Mouse (Mus musculus): ENCODE data around the gene Cdkl4. TPM values are rescaled to one million over a fixed set of nuclear protein-coding genes. Genes with fewer than 3 reads are reported as not detected.
"Not testable (repeated sequence)": the region's sequence is repeated elsewhere in the genome, so short reads cannot be mapped to it uniquely, and the experiment has no call there.

The Cdkl4 gene
- total RNA-seq, 2 experiments from 2014 or later = 0.07 to 0.13 TPM

- DNase-seq (ENCODE audit: low spot score in 2 of 2) = not testable (repeated sequence)
These were observed 13.6 kb downstream of the Cdkl4 start for GRCm38 (mm10) chr17:80563762-80564610.

GRCm38 (mm10) chr17:80562792-80563191, 14.8 kb downstream of the Cdkl4 start:
- DNase-seq (ENCODE audit: low spot score in 2 of 2) = no peak

DNA sequence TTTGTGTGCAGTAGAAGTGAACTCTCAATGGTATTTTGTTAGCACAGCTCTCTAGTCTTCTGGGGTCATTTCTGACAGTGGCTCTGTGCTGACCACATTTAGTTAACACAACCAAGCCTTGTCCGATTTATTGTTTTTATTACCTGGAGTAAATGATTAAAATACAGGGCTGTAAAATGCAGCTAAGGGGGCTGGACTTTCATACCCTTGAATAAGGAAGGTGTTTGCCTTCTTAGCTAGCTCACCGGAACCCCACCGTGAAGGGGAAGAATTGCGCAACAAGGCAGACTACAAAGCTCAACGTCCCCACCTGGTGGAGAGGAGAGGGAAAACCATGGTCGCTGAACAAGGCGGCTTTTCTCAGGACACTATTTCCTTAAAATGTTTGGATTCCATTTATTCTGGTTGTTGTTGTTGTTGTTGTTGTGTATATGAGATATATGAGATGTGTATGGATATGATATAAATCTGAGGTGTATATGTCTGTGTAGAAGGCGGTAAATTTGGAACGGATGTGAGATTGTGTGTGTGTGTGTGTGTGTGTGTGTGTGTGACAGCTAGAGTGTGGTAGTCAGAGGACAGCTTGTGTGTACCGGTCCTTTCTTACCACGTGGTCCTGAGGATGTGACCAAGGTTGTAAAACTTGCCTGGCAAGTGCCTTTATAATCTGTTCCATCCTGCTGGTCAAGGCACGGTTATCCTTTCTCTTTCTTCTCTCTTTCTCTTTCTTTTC, 16.8 kb downstream of the Cdkl4 start:
- peak; percentile 46 to 59 for DNase-seq (ENCODE audit: low spot score in 2 of 2)

DNA sequence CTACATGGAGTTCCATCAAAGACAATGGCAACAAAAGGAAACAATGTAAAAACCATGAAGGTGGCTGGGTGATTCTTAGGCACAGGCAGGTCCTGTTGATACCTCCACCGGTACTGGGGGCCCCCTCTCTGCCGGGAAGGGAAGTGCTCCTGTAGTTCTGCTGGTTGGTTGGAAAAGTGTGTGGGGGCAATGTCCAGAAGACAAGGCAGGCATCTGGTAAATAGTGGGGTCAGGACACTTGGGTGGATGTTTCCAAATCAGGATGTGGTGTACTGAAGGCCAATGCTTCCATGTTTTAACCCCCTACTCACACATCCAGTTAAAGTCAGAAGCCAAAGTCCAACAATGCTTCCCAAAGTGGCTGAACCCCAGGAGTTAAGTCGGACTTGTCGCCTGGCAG, 17.9 kb downstream of the Cdkl4 start:
- no peak for DNase-seq (ENCODE audit: low spot score in 2 of 2)

- peak in 1 of 2 experiments; percentile 33 for DNase-seq (ENCODE audit: low spot score in 2 of 2)
These were observed 18.6 kb downstream of the Cdkl4 start for GRCm38 (mm10) chr17:80559050-80559449.

GRCm38 (mm10) chr17:80558583-80558982, 19.0 kb downstream of the Cdkl4 start:
- no peak for DNase-seq (ENCODE audit: low spot score in 2 of 2)

- DNase-seq (ENCODE audit: low spot score in 2 of 2) = no peak
These were observed 20.2 kb downstream of the Cdkl4 start for GRCm38 (mm10) chr17:80557461-80557860.

DNA sequence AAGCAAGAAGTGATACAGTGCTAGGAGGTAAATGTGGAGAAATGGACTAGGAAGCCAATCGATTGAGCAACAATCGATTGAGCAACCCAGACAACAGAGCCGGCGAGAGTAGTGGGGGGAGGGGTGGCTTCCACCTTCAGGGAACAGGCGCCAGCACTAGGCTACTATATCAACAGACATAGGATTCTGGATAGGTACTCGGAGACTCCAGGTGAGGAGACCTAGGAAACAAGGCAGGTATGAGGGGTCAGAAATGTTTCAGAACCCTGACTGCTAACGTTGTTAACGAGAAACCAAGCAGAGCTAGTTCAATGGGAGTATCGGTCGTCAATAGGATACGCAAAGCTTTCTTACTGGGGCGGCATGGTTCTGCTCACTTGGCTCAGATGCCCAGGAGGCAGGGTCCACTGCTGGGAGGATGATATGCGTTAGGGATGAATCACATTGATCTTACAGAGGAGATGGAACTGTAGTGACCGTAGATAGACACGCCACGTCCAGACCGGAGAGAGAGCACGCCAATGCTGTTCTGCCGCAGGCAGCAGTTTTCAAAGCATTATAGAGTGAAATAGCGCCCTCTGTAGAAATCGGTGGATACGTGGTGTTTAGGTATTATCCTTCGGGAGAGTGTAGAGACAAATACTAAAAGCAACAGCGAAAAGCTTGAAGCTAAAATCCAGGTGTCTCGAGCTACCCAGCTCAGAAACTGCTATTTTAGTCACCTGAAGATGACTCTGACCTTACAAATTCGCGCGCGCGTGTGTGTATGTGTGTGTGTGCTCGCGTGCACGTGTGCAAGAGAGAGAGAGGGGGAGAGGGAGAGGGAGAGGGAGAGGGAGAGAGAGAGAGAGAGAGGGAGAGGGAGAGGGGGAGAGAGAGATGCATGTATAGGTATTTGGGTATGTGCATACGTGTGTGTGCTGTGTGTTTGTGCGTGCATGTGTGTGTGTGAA, 24.0 kb downstream of the Cdkl4 start:
- peak; percentile 38 to 76 for DNase-seq (ENCODE audit: low spot score in 2 of 2)

GRCm38 (mm10) chr17:80552653-80553052, 25.0 kb downstream of the Cdkl4 start:
- no peak for DNase-seq (ENCODE audit: low spot score in 2 of 2)

DNA sequence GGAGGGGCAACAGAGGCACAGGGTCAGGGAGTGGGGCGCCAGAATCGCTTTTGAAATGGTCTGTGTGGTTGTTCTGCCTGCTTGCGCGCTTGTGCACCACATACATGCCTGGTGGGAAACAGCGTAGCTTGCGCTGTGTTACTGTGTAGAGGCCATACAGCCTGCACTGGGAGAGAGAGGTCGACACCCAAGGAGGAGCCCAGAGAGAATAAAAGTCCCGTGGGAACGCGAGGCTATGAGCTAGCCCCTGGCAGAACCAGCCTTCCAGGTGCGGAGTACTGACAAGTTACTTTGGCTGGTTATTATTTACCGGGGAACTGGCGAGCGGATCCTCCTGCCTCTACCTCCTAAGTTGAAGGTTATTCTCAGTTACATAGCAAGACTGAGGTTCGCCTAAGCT, 26.6 kb downstream of the Cdkl4 start:
- DNase-seq (ENCODE audit: low spot score in 2 of 2) = no peak

DNA sequence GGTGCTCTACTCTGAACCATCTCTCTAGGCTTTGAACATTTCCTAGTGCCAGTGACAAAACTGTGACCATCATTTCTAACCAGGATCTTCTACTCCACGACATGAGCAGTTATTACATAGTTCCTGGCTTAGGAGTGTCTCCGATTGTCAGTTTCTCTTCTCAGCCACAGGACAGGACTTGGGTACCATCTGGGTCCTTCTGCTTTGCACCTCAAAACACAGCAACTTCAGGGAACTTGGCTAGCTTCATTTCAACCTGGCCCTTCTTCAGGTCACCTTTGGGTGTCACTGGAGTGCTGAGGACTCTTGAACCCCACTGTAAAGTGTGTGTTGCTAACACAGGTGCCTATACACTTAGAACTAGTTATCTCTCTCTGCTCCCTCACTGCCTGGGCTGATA, 30.8 kb downstream of the Cdkl4 start:
- DNase-seq (ENCODE audit: low spot score in 2 of 2) = no peak

DNA sequence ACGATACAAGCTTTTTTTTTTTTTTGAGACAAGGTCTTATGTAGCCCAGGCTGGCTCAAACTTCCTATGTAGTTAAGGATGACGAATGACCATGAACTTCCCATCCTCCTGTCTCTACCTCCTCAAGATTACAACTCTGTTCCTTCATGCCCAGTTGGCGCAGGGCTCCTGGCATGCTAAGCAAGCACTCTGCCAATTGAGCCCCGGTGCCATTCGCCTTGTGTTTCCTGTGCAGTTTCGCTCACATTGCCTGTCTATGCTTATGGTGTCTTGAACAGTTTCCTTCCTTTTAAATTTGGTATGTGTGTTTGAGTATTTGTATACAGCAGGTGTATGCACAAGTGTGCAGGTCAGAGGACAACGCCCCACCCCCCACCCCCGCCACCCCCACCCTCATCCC, 31.4 kb downstream of the Cdkl4 start:
- DNase-seq (ENCODE audit: low spot score in 2 of 2) = no peak

GRCm38 (mm10) chr17:80543646-80544045, 34.0 kb downstream of the Cdkl4 start:
- DNase-seq (ENCODE audit: low spot score in 2 of 2) = no peak

DNA sequence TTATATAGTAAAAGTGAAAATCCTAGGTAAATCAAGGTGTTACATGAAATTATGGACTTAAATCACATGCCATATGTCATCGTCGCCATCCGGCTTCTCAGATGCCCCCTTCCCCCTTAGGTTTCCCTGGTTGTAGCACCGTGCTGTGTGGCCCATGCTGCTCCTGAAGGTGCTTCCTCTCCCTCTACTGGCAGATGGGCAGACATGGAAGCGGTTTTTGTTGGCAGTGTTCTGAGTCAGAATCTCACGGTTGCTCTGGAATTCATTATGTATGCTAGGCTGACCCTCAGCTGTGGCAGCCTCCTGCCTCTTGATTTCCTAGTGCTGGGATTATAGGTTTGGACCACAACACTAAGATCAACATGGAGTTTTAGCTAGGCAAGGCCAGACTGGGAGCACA, 40.5 kb downstream of the Cdkl4 start:
- DNase-seq (ENCODE audit: low spot score in 2 of 2) = no peak

DNA sequence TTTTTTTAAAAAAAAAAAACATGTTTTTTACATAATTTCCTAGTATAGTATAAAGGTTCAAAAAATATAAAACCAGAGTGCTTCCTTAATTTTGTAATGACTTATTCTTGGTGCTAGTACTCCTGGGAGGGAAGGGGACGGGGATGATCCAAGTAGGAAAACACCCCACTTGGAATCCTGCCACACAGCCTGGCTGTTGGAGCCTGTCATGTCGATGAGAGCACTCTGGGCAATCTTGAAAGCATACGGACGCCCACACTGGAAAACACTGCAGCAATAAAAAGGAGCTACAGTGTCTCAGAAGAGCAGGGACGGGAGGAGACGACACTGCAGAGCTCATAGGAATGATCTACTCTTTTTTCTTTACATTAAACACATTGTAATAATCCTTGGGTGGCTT, 42.0 kb downstream of the Cdkl4 start:
- no peak for DNase-seq (ENCODE audit: low spot score in 2 of 2)

DNA sequence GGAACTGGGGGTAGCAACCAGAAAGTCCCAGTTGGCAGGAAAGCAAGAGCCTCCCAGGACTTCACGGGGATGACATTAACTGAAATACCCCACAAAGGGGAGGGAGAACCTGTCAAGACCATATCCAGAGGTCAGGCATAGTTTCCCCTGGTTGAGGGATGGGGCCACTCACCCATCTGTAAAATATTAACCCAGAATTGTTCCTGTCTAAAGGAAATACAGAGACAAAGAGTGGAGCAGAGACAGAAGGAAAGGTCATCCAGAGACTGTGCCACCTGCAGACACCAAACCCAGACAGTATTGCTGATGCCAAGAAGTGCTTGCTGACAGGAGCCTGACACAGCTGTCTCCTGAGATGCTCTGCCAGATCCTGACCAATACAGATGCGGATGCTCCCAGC, 46.3 kb downstream of the Cdkl4 start:
- not testable (repeated sequence) for DNase-seq (ENCODE audit: low spot score in 2 of 2)

DNA sequence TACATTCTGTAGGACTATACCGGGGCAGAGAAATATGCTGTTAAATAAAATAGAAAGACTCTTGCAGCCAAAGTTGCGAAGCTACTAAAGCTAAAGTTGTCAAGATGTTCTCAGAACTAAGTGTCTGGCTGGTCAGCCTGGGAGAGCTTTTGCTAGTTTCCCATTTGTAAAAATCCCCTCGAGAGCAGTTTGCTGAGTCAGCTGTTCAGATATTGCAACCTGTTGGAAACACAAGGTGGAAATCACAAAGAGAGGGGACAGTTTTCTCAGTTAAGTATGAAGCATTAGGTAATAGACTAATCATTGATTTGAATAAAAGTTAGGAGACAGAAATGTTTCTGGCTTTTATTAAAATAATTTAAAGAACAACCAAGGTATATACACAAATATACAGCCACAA, 54.4 kb downstream of the Cdkl4 start:
- no peak for DNase-seq (ENCODE audit: low spot score in 2 of 2)

- no peak for DNase-seq (ENCODE audit: low spot score in 2 of 2)
These were observed 55.4 kb downstream of the Cdkl4 start for GRCm38 (mm10) chr17:80522229-80522556.

- no peak for DNase-seq (ENCODE audit: low spot score in 2 of 2)
These were observed 55.9 kb downstream of the Cdkl4 start for GRCm38 (mm10) chr17:80521521-80522228.

GRCm38 (mm10) chr17:80520537-80520936, 57.1 kb downstream of the Cdkl4 start:
- no peak for DNase-seq (ENCODE audit: low spot score in 2 of 2)

DNA sequence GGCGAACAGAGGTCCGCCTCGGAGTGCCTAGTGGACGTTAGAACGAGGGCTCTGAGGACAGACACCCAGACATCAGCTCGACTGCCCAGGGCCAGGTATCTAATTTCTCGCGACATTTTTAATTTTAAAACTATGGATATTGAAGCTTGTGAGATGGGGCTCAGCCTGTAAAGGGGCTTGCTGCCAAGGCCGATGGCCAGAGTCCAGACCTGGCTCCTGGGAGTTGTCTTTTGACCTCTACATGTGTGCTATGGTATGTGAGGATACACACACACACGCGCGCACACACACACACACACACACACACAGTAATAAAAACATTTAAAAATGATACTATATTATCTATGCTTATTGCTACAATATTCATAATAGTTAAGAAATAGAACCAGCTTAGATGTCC, 58.8 kb downstream of the Cdkl4 start:
- peak in 1 of 2 experiments; percentile 28 for DNase-seq (ENCODE audit: low spot score in 2 of 2)

Data from gastrocnemius, postnatal 4 days (tissue).